Mouse (Mus musculus) liver, postnatal 0 days (tissue): ENCODE data around the gene E130308A19Rik.

Experiments
- CTCF ChIP-seq: sonication (generic); IDR thresholded peaks from 2 replicates; pipeline ENCODE4 v1.5.1; 2016; ENCODE audit warnings: antibody characterized with exemption, low read depth
- EP300 ChIP-seq: IDR thresholded peaks from 2 replicates; pipeline ENCODE4 v1.6.1; 2016; ENCODE audit warnings: antibody characterized with exemption, low read depth, mild to moderate bottlenecking

DNA sequence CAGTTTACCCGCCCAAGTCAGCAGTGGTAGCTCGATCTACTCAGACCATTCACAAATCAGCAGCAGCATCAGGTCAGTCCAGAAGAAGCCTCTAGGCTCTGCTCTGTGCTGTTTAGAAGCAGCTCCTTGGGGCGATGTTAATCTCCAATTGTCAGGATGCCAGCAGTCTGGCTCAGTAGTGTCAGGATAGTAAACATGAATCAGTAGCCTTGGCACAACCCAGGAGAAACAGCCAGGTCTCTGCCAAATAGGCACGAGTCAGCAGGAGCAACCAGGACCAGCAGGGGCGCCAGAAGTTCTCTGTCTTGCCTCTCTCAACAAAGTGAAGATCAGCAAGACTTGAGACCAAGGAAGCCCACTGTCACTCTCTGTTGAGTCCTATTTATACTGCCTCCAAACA lies 83.3 kb downstream of the E130308A19Rik start:
- TF ChIP-seq CTCF (no peak), EP300 (no peak)
